Mouse (Mus musculus) erythroblast, embryonic 14.5 days (primary cell): ENCODE measurements at regions not wholly inside any gene's neighbourhood (a gene's known extent, or its start where the extent isn't known, plus 50 kb on each side); places are given as distances from the start of the nearest gene placed in this dataset.

Experiments
- GATA1 ChIP-seq: IDR thresholded peaks from 2 replicates; pipeline ENCODE4 v1.6.1; 2012; ENCODE audit warnings: low read length, inconsistent platforms, mixed read lengths
- TAL1 ChIP-seq: IDR thresholded peaks from 3 replicates; pipeline ENCODE4 v1.6.1; 2012; ENCODE audit warnings: low read length, inconsistent platforms, mixed read lengths

DNA sequence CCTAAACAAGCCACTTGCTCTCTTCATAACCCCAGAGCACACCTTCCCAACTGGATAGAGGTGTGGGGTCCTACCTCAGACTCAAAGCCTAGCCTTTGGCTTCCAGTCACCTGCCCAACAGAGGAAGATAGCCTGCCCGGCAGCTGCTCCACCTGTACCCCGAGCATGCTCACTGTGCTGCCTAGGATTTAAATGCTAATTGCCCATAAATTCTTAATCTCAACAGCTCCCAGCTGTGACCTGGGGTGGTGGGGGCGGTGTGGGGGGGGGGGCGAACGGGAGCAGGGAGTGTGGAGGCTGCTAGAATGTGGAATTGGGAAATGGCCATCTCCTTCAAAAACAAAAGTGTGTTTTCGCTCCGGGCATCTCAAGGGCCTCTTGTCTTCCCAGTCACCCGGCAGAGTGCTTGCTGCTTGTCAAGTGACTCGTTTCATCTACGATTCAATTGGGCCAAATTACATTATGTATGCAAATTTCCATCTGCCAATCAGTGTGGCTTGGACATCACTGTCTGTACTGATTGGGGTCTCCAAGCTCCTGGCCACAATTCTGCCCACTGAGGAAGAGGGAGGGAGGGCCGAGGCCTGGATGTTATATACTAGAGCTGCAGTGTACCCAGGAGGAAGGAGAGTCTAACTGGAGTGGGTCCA lies 188.6 kb upstream of the Zmiz1 start:
- TF ChIP-seq TAL1 (no peak), GATA1 (no peak)
